Mouse (Mus musculus) embryo, embryonic 11.5 days (tissue): ENCODE results near the gene Lrg1.

ENCODE experiments used
- DNase-seq: peaks from one replicate; pipeline ENCODE4 v3.0.0-alpha.2; 2012; ENCODE audit warnings: low read depth, low spot score

Lrg1 gene

GRCm38 (mm10) chr17:56121826-56122225, at the start of gene Lrg1:
Lrg1 (minus strand) TSS chr17:56122001.
- no peak for DNase-seq

GRCm38 (mm10) chr17:56171456-56171855, 49.7 kb upstream of the Lrg1 start:
- DNase-seq, result no peak

- no peak for DNase-seq
Measured at GRCm38 (mm10) chr17:56170636-56171035, 48.8 kb upstream of the Lrg1 start.

GRCm38 (mm10) chr17:56169830-56170229, 48.0 kb upstream of the Lrg1 start:
- DNase-seq, result no peak

GRCm38 (mm10) chr17:56165671-56166070, 43.9 kb upstream of the Lrg1 start:
- DNase-seq, result no peak

GRCm38 (mm10) chr17:56164510-56164909, 42.7 kb upstream of the Lrg1 start:
- no peak for DNase-seq

- DNase-seq, result no peak
Measured at GRCm38 (mm10) chr17:56163523-56164102, 41.8 kb upstream of the Lrg1 start.

- peak; percentile 84 for DNase-seq
Measured at GRCm38 (mm10) chr17:56162231-56162774, 40.5 kb upstream of the Lrg1 start, which contains the start of gene Tnfaip8l1. Tnfaip8l1 (plus strand) TSS chr17:56162477.

GRCm38 (mm10) chr17:56159729-56160128, 37.9 kb upstream of the Lrg1 start:
- peak; percentile 73 for DNase-seq

GRCm38 (mm10) chr17:56153643-56154042, 31.8 kb upstream of the Lrg1 start:
- DNase-seq, result no peak

GRCm38 (mm10) chr17:56149897-56150296, 28.1 kb upstream of the Lrg1 start:
- no peak for DNase-seq

GRCm38 (mm10) chr17:56148790-56149618, 27.2 kb upstream of the Lrg1 start:
- no peak for DNase-seq

GRCm38 (mm10) chr17:56148280-56148679, 26.5 kb upstream of the Lrg1 start:
- DNase-seq, result no peak

- no peak for DNase-seq
Measured at GRCm38 (mm10) chr17:56147420-56147819, 25.6 kb upstream of the Lrg1 start.

- DNase-seq, result no peak
Measured at GRCm38 (mm10) chr17:56146131-56146530, 24.3 kb upstream of the Lrg1 start.

- no peak for DNase-seq
Measured at GRCm38 (mm10) chr17:56144546-56144945, 22.7 kb upstream of the Lrg1 start.

- DNase-seq, result no peak
Measured at GRCm38 (mm10) chr17:56141702-56142605, 20.2 kb upstream of the Lrg1 start.

- no peak for DNase-seq
Measured at GRCm38 (mm10) chr17:56139858-56140595, 18.2 kb upstream of the Lrg1 start, which contains the start of gene Sema6b. Sema6b (minus strand) TSS chr17:56140343.

GRCm38 (mm10) chr17:56139355-56139754, 17.6 kb upstream of the Lrg1 start:
- DNase-seq, result no peak

GRCm38 (mm10) chr17:56137839-56138613, 16.2 kb upstream of the Lrg1 start:
- DNase-seq, result no peak
